Comparison of ENCODE assay signal across 8 mouse cellular contexts in genomic region chr11:121808204-121808852, GRCm38 (mm10). TPM values are rescaled to one million over a fixed set of nuclear protein-coding genes. Genes with fewer than 3 reads are reported as not detected.
DNase-seq lines count a peak whose midpoint lies in the region; ATAC-seq and TF ChIP-seq lines count a peak whose summit lies in the region.

No protein-coding gene starts in this region.

- peak; percentile 60 for TF ChIP-seq CTCF in bone marrow macrophage, adult 2 months (IDR thresholded peaks at IDR 0.05; ENCODE audit: low read depth, low read length)

- 0 out of 2 replicates have a peak overlapping the region, but pooled peaks have one; percentile 5 for H3K9ac ChIP-seq in heart, embryonic 14.5 days (ENCODE audit: low read length)
- no peak overlapping the region for H3K9ac ChIP-seq in liver, embryonic 13.5 days

- H3K27ac ChIP-seq in bone marrow macrophage, adult 2 months (ENCODE audit: insufficient read depth, low read depth, low read length), result no peak overlapping the region
- H3K27ac ChIP-seq in heart, embryonic 14.5 days (replicated peaks in 1 of 2; ENCODE audit: control insufficient read depth in 1 of 2, insufficient read depth in 1 of 2, low read depth in 2 of 2, low read length in 2 of 2), result no peak overlapping the region
- no peak overlapping the region for H3K27ac ChIP-seq in liver, embryonic 13.5 days

- H3K27me3 ChIP-seq in heart, embryonic 14.5 days (ENCODE audit: control insufficient read depth, insufficient read depth, low read length), result no peaks in the 10 kb centered on the region
- H3K27me3 ChIP-seq in liver, embryonic 13.5 days, result peaks cover 23% of the 10 kb centered on the region; the same call in 1 of the 2 replicates

- peaks cover 49% of the 10 kb centered on the region for H3K4me1 ChIP-seq in bone marrow macrophage, adult 2 months (ENCODE audit: control insufficient read depth, insufficient read depth, low read length)
- H3K4me1 ChIP-seq in heart, embryonic 14.5 days (ENCODE audit: control insufficient read depth in 2 of 2, insufficient read depth in 2 of 2, low read length in 2 of 2), result no peaks in the 10 kb centered on the region
- H3K4me1 ChIP-seq in liver, embryonic 13.5 days (replicated peaks), result no peaks in the 10 kb centered on the region

- no peak for TF ChIP-seq POLR2A in bone marrow macrophage, adult 2 months (IDR thresholded peaks at IDR 0.05; ENCODE audit: borderline replicate concordance, low read depth, low read length)

- ATAC-seq in erythroid progenitor cell, adult 5-6 weeks (replicated peaks; ENCODE audit: low FRiP score, poor library complexity, severe bottlenecking), result peak; percentile 47
- no peak for ATAC-seq in heart, embryonic 14.5 days (ENCODE audit: insufficient number of reproducible peaks, insufficient read depth, low FRiP score, low read depth)
- no peak for ATAC-seq in liver, embryonic 13.5 days (ENCODE audit: low read depth)
- peak; percentile 83 for ATAC-seq in neutrophil, adult 5-6 weeks (ENCODE audit: extremely low read depth, insufficient number of reproducible peaks, low FRiP score, poor library complexity, severe bottlenecking)

- 3% methylated on average over 4 of the region's 4 CpGs for WGBS in heart, embryonic 14.5 days
- 2% methylated on average over 4 of the region's 4 CpGs for WGBS in liver, embryonic 13.5 days (ENCODE audit: insufficient replicate concordance)

- no peak overlapping the region for H3K4me2 ChIP-seq in heart, embryonic 14.5 days (ENCODE audit: low read length)
- no peak overlapping the region for H3K4me2 ChIP-seq in liver, embryonic 13.5 days

- H3K36me3 ChIP-seq in heart, embryonic 14.5 days (ENCODE audit: control insufficient read depth, insufficient read depth, low read length), result no peaks in the 10 kb centered on the region
- H3K36me3 ChIP-seq in liver, embryonic 13.5 days, result no peaks in the 10 kb centered on the region

- no peak overlapping the region for H3K4me3 ChIP-seq in bone marrow macrophage, adult 2 months (ENCODE audit: insufficient read depth, low read length)
- no peak overlapping the region for H3K4me3 ChIP-seq in heart, embryonic 14.5 days (ENCODE audit: control insufficient read depth in 1 of 2, insufficient read depth in 1 of 2, low read depth in 1 of 2, low read length in 2 of 2)
- no peak overlapping the region for H3K4me3 ChIP-seq in liver, embryonic 13.5 days (replicated peaks)

- no peaks in the 10 kb centered on the region for H3K9me3 ChIP-seq in heart, embryonic 14.5 days (ENCODE audit: control insufficient read depth, low read length)
- H3K9me3 ChIP-seq in liver, embryonic 13.5 days (replicated peaks), result no peaks in the 10 kb centered on the region

- DNase-seq in CD8-positive naive resting alpha-beta T cell, adult 2 months (ENCODE audit: low read depth in 2 of 2, low spot score in 2 of 2), result peak; percentile 67 to 78
- DNase-seq in kidney, postnatal 10 days, result peak; percentile 93
- DNase-seq in liver, embryonic 13.5 days, result peak; percentile 19
- DNase-seq in testis, postnatal 14 days (ENCODE audit: low spot score), result peak; percentile 31

RNA-seq across cellular contexts. Expression of gene Ptchd3, which starts 21.7 kb away (rescaled TPM):
- polyA plus RNA-seq in bone marrow macrophage, adult 2 months (2012; ENCODE audit: insufficient read depth, insufficient read length, missing spikeins), result not detected in 2 replicates
- not detected in 2 replicates for total RNA-seq in erythroid progenitor cell, adult 5-6 weeks (2015; ENCODE audit: low replicate concordance)
- not detected in 2 replicates for total RNA-seq in erythroid progenitor cell, adult 5-6 weeks (2017; ENCODE audit: low replicate concordance)
- polyA plus RNA-seq in heart, embryonic 14.5 days (2014; fragmentation: Nextera tagmentation; extraction: Ambion mirVana), result 0.05 and 0.08 TPM in 2 replicates
- not detected in 2 replicates for polyA plus RNA-seq in liver, embryonic 13.5 days (2015; fragmentation: Nextera tagmentation; extraction: Ambion mirVana)
- 0.25 TPM in 1 of 2 replicates, not detected in the other for total RNA-seq in neutrophil, adult 5-6 weeks (2017)

Comparison
In these comparisons a context has a peak if more than half of its experiments do, and no peak if none do; other contexts are left out.
1. DNase-seq: peak in every context shown above with its lines; median percentile 93 in kidney, postnatal 10 days; 72 in CD8-positive naive resting alpha-beta T cell, adult 2 months; 31 in testis, postnatal 14 days; 19 in liver, embryonic 13.5 days.
2. ATAC-seq: peak in erythroid progenitor cell, adult 5-6 weeks (single experiment) and neutrophil, adult 5-6 weeks (single experiment); none in heart, embryonic 14.5 days (single experiment) and liver, embryonic 13.5 days (single experiment).